Mouse (Mus musculus): Measurements from ENCODE around the gene Timmdc1.

The Timmdc1 gene

DNA sequence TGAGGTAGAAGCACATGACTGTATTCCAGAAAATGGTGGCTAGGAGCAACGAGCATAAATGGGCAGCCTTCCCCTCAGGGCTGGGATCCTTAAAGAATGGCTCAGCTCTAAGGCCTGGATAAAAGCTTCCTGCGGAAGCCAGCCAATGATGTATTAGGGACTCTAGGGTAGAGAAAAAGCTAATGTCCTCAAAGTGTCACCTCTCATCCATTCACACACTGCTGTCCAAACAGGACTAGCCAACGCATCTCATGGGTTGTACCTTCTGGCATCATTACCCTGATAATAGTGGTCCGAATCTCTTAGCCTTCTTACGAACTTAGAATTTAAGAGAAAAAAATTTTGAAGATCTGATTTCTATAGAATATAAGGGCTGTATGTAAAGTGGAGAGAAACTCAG, 59.2 kb downstream of the Timmdc1 start:
- DNase-seq (ENCODE audit: low read depth, low spot score), result no peak

DNA sequence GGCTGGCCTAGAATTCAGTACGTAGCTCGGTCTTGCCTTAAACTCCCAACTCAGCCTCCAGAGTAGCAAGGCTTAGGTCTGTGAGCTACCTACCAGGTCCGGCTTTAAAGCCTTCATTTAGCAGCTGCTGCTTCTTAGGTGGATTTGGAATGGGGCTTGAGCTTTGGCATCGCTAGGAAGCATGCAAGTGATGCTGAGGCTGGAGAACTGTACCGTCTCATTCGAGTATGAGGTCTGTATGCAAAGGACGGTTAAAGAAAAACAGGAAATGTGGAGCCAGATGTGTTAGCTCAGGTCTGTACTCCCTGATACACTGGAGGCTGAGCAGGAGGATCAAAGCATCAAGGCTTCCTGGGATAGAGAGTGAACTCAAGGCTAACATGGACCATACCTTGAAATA, 60.3 kb downstream of the Timmdc1 start:
- DNase-seq (ENCODE audit: low read depth, low spot score), result no peak

- no peak for DNase-seq (ENCODE audit: low read depth, low spot score)
These were observed 60.7 kb downstream of the Timmdc1 start for GRCm38 (mm10) chr16:38461749-38462148.

DNA sequence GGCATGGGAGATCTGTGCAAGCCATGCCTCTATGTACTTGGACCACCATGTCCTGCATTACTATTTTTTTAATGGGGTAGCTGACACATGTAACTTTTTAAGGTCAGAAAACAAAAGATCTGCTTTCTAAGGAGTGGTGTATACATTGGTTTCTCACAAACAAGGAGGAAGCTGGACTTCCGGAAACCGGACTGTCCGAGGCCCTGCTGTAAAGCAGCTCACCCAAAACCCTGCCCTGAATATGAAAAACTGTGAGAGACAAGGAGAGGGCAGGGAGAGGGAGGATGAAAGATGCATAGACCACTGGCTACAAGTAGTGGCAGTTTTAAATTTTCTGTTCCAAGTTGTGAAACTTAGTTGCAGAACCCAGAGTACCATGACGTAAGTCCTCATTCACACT, 62.5 kb downstream of the Timmdc1 start:
- DNase-seq (ENCODE audit: low read depth, low spot score), result no peak

- DNase-seq (ENCODE audit: low read depth, low spot score), result no peak
These were observed 63.7 kb downstream of the Timmdc1 start for GRCm38 (mm10) chr16:38458600-38459280.

DNA sequence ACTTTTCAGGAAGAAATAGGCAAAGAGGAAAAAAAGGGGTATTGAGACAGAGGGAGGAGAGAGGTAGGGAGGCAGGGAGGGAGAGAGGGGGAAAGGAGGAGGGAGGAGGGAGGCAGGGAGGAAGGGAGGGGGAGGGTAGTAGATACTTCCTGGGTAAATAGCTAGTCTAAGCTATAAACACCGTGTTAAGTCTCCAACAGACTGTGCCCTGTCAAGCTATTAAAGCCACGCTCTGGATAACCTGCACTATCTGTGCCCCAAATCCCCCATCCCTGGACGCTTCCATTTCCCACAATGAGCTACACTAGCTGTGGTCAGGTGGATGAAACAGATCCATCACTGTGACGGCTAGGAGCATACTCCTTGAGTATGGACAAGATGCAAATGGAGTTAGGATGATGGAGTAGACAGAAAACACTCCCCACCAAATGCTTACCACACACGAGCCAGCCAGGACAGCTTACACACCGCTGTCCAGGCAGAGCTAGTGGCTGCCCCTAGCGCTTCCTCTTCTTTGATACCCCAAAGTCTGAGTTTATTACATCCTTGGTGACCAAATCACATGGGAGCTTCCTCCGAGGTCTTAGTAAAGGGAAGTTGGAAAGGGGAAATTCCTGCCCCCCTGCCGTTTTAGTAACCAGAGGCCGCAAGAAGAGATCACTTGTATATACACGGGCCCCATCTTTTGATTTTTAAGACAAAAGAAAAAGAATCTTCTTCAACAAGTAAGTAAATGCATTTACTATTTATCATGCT, 65.5 kb downstream of the Timmdc1 start:
- DNase-seq (ENCODE audit: low read depth, low spot score), result peak; percentile 43

DNA sequence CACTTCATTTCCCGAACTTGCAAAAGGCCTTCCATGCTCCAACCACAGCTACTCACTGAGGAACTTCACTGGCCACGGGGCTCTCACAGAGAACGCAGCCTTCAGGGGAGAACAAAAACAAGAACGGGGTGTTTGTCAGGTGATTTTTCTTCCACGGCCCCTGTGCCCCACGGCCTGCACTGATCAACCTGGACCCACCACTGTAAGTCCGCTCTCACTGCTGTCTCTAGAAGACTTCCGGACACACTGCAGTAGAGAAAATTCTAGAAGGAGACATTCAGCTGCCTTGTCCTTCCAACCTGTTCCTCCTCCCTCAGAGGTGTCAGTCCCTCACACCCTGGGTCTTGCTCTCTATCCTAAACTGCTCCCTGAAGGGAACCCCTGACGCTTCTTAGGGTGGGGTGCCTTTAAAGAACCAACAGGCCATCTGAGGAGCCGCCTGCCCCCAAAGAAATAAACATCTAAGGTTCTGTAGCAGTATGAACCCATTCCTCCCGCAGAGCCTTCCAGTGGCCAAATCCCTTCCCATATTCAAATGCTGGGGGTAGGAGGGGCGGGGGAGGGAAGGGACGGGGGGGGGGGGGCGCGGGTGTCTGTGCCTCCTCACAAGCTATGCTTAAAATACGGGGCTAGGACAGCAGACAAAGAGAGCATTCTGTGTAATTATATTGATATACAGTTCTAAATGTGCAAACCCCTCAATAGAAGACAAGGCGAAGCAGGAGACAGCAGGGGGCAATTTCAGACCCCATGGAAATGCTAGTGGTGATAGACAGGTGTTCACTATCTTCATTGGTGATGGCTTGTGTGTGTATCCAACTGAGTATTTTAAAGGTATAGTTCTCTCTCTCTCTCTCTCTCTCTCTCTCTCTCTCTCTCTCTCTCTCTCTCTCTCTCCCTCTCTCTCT, 66.7 kb downstream of the Timmdc1 start, which contains the start of gene Cd80:
TSS of gene Cd80 (plus strand) at position 51 of the 908 bp plus-strand sequence.
- no peak for DNase-seq (ENCODE audit: low read depth, low spot score)

GRCm38 (mm10) chr16:38454533-38455254, 67.8 kb downstream of the Timmdc1 start:
- no peak for DNase-seq (ENCODE audit: low read depth, low spot score)

- DNase-seq (ENCODE audit: low read depth, low spot score), result no peak
These were observed 68.5 kb downstream of the Timmdc1 start for GRCm38 (mm10) chr16:38453952-38454351.

GRCm38 (mm10) chr16:38453203-38453553, 69.3 kb downstream of the Timmdc1 start:
- DNase-seq (ENCODE audit: low read depth, low spot score), result no peak

DNA sequence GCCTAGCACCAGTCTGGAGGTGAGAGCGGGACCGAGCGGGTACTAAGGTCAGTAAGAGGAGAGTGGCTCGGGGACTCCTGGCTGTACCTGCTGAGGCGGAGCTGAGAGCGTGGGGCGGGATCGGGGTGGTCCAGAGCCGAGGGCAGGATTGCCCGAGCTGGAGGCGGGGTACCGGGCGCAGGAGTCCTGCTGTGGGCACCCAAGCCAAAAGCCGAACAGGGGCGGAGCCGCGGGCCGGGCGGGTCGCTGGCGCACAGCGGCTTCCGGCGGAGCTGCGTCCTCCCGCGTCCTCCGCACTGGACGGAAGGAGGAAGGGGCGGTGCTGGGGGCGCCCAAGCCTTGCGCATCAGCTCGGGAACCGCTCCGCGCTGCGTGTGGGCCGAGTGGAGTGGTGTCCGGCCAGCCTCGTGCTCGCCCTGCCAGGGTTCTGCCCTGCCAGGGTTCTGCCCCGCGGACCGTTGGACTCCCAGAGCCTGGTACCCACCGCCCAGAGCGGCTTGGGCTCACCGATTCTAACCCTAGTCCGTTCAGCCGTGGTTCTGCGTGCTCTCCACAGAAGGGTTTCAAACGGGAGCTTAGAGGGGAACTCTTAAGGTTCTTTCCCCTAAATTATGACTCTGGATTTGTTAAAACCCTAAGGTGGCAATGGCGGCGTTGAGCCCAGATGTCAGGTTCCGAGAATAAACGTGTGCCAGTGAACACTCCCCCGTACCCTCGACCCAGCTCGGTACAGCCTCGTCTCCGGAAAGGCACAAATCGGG, 69.8 kb downstream of the Timmdc1 start, which contains the start of gene Adprh:
TSS of gene Adprh (minus strand) at position 262 of the 761 bp plus-strand sequence.
- peak; percentile 96 for DNase-seq (ENCODE audit: low read depth, low spot score)

DNA sequence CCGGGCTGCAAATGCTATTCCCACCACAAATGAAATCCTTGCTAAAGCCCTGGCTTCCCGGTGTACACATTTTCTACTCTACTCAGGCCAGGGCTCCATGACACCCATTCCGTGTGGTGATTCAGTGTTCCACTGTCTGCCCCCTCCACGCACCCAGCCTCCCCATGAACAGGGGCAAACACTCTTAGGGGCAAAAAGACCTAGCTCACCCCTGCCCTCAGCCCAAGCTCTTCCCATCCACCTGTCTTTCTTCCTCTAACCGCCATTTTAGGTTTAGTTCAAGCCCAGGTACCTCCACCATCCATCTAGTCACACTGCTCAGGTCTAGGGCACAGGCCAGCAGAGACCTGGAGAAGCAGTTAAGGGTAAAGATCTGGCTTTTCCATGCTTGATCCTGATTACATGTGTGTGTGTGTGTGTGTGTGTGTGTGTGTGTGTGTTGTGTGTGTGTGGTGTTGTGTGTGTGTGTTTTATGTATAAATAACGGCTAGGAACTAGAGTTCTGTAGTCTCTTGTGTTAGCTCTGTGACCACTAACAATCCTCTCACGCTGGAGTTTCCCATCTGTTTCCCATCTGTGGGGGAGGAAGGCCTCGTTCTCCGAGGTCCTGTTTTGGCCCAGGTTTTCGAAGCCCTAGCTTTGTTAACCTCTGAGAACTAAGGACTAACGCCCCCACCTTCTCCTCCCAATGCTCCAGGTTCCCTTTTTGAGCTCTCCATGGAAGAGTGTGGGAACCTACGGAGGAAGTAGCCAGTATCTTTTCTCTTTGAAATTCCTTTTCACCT, 70.8 kb downstream of the Timmdc1 start:
- DNase-seq (ENCODE audit: low read depth, low spot score), result peak; percentile 52

DNA sequence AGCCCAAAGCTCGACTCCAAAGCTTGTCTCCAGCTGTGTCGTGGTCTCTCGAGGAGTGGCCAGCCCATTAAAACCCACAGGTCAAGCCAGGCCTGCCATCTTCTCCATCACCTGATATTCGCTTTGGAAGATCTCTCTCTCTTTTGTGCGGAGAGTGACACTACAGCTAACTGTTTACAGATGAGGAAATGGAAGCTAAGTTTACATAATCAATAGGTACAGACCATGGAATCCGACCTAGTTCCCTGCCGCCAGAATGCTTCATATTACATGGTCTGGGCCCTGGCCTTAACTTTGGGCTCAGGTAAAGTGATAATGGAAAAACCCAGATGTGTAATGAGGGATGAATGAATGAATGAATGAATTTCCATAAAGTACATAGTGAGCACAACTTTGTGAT, 71.8 kb downstream of the Timmdc1 start:
- DNase-seq (ENCODE audit: low read depth, low spot score), result no peak

DNA sequence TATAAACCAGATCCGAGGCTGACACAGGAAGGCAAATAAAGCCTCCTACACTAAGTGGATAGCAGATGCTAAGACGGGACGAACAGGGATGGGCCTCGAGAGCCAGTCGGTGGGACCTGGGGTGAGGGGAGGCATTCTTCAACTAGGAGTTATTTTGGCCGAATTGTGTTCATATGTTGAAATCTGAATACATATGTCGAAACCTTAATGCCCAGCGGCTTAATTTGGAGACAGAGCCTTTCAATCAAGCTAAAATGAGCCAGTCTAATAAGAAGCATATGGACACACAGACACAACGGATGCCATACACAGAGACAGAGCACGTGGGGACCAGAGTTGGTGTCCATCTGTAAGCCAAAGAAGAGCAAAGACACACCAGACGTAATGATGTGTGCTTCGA, 74.0 kb downstream of the Timmdc1 start:
- DNase-seq (ENCODE audit: low read depth, low spot score), result no peak
